Mouse (Mus musculus) left cerebral cortex, postnatal 4 days (tissue): ENCODE measurements at regions not wholly inside any gene's neighbourhood (a gene's known extent, or its start where the extent isn't known, plus 50 kb on each side); places are given as distances from the start of the nearest gene placed in this dataset.

Experiments used
- DNase-seq: peaks from one replicate; pipeline ENCODE4 v3.0.0-alpha.2; 2022
- intact Hi-C: fragments of 180-260 bp; cut with DNase I; formaldehyde crosslinking; loops from one replicate; pipeline ENCODE4 v1.15.1; 2025

DNA sequence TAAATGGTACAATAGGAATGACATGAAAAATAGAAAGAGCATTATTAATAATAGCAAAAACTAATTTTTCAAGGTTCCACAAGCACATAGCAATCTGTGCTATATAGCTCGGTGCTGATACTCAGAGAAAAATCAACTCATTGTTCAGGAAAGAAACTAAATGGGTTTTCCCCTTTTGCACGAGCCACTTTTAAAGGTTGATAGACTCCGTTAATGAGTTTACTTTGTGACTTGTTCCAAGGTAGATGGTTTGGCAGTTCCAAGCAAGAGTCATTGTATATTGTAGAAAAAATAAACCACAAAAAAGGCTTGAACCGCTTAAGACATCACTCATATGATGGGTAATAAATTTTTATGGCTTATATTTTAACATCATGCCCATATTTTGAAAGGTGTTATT lies 105.0 kb upstream of the Intu start:
- intact Hi-C loops: no loop called here

DNA sequence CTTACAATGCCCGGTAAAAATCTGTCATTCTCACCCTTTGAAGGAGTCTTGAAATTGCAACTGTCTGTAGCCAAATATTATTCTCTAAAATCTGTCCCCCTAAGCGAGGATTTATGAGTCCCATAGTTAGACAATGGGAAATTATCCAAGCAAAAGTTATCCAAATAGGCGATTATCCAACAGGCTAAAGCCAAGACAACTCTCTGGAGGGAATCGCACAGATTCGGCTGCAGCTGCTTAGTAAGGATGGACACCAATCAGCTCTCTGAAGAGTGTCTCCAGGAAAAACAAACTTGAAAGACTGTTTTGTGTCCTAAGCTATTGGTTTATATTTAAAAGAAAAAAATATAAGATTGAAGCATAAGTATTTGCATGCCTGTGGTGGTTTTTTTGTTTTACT lies 103.1 kb upstream of the Intu start:
- intact Hi-C loops: no loop called here
- DNase-seq: peak; percentile 13

More for the DNA sequence above, 105.0 kb upstream of the Intu start:
- no peak for DNase-seq

DNA sequence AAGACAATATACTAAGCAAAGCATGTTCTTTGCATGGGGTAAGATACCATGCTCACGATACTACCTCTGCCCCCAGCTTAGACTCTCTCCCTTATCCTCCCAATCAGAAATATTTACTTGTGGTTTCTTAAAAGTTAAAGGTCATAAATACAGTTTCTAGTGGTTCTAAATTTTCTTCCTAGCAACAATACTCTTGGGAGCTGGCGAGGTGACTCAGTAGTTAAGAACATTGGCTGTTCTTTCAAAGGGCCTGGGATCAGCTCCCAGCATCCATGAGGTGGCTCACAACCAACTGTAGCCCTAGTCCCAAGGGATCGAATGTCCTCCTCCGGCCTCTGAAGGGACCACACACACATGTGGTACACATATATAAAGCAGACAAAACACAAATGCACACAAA lies 92.8 kb upstream of the Intu start:
- no peak for DNase-seq
- intact Hi-C loops: no loop called here

DNA sequence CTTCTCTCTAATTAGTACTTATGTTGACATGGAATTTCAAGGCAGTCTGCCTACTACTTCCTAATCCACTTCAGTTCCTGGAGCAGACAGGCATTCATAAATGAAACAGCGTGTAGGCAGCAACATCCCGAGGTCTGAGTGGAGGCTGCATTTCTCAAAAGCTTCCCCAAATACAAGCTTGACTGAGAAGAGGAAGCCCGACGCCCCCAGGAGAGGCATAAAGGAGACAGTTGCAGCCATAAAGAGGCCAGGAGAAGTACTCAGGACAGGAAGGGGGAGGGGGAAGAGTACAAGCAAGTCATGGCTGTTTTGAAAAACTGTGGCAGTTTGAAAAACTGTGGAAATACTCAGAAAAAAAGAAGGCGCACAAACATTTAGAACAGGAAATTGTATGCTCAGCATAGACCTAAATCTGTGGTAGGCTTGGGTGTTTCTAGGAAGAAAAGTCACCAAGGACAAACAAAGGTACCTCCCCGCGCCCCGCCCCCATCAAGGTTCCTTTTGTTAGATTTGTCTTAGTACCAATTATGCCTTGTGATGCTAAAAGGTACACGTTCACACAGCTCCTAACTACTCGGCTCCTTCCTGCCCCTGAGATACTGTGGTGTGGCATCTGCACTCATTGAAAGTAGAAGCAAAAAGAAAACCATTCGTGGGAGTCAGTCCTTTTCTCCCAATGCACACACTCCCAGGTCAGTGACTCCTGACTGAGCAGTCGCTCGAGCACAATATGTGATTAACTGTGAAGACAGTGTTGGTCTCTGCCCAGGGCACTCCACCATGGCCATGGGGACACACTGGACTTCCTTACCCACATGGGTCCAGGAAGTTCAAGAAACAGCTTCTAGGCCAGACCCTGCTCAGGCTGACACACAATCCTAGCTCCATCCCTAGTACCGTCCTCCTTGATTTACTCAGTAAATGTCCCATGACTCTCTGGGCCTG lies 89.7 kb upstream of the Intu start:
- DNase-seq: no peak
- intact Hi-C loops: loop anchor here (5.0 to 10.0 kb wide), 2 partner anchors 627 to 1554 kb away; partner anchors contain the start of gene Fat4

DNA sequence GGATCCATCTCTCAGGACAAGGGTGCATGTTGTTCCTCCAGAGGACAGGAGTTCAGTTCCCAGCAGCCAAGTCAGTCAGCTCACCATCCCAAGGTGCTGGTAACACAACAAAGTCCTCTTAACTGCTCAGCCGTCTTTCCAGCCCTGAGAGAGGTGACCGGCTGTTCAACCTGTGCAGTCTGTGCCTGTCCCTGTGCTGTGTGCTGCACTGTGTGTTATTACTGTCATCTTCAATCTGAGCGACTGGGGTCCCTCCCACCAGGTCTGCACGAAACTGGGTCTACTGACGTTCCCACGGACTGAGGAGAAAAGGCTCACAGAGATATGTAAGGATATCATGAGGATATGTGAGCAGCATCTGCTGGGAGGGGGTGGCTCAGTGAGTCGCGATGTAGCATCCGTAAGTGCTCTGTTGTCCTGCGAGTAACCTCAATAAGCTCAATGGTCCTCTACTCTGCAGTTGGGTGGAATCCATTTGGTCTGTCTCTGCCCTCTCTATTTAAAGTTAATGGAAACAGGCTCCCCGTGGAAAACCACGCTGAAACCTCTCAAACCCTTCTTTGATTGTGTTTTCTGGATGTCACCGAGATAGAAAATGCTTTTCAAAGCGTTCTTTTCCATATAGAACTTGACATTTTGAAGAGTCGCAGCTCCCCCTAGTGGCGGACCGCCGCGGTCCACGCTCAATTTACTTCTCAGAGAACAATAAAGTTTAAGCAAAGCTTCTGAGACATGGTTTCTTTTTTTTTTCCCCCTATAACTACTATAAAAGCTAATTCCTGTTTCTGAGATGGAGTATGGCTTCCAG lies 87.1 kb upstream of the Intu start:
- intact Hi-C loops: loop anchor here (5.0 to 10.0 kb wide), 2 partner anchors 629 to 1557 kb away; partner anchors contain the start of gene Fat4

DNA sequence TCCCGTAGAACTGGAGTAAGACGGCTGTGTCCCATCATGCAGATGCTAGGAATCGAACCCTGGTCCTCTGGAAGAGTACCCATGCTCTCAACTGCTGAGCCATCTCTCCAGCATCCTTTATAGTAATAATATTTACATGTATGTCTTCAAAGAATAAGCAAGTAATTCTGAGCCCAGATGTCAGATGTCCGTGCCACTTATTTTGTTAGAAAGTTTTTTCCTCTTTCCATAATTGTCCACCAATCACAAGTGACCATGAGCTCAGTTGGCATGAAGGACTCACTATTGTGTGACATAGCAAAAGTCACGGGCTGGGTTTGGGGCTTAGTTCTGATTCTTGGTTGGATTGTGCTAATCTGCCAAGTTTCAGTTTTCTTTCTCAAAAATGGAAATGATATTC lies 78.1 kb upstream of the Intu start:
- intact Hi-C loops: no loop called here
- DNase-seq: no peak

More for the DNA sequence above, 87.1 kb upstream of the Intu start:
- peak; percentile 78 for DNase-seq

DNA sequence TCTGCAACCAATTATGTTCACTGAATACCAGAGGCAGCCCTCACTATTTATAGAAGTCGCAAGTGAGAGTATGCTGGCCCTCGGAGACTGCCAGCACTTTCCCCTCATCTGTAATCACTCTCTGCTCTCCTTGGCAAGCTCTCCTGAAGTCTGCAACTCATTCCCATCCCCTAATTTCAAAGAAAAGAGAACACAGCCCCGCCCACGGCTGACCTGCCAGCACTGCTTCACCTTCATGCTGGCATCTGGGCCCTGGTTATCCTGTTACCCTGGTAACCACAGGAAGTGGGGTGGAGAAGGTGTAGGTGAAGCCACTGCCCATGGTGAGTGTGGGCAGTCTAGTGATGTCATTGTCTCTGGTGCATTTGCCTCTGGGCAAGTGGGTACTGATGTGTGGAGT lies 77.5 kb upstream of the Intu start:
- DNase-seq: no peak
- intact Hi-C loops: no loop called here

DNA sequence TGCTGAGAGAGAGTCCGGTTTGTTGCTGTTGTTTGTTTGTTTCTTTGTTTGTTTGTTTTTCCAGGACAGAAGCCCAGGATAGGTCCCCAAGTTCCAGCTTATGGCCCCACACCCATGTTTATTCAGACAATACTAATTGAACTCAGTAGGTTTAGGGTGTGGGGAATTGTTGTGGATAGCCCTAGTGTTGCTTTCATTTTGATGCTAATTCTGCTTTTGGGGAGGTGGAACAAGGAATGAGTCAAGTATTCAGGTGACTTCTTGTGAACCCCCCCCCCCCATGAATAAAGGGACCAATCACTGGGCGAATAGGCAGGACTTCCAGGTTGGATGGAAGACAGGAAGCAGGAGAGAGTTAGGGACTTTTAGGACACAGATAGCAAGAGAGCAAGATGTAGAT lies 75.0 kb upstream of the Intu start:
- DNase-seq: no peak
- intact Hi-C loops: no loop called here

DNA sequence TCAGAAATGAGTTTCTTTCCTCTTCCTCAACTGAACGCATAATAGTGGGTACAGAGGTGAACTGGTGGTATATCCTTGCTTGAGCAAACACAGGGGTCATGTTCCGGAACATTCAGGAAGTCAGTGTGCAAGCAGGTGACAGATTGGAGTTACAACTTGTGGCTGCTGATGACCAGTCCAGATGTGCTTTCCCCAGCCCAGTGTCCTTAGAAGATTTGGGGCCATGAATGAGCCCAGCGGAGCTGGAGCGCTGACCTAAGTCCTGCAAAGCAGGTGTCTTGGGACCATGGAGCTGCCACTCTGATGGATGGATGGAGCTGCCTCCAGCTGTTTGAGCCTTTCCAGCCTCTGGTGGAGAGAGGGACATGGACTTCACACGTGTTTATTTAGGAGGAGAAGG lies 72.6 kb upstream of the Intu start:
- no peak for DNase-seq
- intact Hi-C loops: no loop called here

DNA sequence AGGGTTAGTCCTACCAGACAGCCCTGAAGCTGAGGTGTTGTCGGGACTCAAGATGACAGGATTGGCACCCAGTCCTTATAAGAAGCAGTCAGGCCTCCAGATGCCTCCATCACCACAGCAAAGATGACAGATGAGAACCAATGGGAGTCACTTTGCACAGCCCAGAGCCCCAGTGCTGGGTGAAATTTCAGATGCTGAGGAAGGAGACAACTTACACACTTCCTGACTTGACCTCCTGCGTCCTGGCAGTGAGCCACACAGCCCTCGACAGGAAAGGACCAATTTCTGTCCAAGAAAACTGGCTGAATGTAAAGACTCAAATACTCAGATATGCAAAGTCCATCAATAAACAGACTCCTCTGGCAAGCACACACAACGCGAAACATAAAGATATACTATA lies 67.6 kb upstream of the Intu start:
- no peak for DNase-seq
- intact Hi-C loops: no loop called here

DNA sequence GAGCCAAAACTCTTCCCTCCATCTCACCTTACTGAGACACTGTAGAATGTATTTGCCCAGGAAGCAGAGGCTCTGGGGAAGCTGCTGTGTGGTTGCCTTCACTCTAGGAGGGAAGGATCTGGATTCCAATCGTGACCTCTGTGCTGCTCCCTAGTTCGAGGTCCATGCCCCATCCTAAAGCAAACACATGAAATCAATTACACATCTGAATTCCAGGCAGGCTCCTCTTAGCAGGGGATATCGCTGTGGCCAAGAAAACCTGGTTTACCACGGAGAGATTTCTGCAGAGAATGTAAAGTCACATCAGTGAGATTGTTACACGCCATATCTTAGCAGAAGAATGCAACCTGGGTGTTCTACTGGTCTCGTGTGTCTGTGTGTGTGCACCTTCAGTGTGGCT lies 61.0 kb upstream of the Intu start:
- intact Hi-C loops: no loop called here
- no peak for DNase-seq

DNA sequence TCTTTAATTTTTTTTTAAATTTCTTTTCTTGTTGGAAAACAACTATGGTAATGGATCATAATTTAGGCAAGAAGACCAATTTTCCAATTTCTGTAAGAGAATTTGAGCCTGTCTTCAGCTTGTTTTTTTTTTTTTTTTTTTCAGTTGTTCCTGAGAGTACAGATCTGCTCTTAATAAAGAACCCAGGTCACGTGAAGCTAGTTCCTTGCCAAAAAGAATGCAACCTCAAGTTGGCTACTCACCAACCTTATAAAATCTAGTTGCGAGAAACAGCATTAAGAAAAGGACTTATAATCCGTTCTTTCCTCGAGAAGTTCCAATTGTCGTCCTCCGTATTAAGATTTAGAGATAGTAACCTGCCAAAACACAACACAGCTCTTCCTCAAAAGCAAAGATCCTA lies 58.3 kb upstream of the Intu start:
- DNase-seq: no peak
- intact Hi-C loops: no loop called here

DNA sequence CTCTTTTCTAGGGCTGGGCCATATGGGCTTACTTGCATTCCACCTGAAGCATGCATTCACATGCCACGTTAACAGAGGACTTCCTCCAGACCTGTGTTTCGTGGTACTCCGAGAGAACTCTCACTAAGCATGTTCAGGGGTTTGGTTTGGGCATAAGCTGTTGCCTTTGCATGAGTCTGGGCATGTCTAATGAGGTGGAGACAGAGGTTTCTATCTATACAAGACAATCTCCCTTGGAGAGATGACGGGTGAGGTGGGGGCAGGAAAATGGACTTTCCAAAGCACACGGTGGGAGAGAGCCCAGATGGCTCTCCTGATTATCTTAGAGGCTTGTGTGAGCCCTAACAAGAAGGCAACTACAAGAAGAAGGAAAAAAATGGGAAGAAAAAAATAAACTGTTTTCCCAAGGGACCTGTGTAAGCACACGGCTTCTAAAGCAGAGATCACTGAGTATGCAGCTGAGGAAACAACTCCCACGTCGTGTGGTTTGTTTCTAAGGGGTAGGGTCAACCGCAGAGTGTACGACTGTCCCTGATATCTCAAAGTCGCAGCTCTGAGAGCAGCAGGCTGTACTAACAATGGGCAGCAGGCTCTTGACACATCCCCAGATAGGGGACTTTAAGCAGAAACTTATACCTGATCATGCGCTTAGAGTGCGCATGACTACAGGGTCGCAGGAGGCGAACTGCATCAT lies 50.7 kb upstream of the Intu start:
- no peak for DNase-seq
- intact Hi-C loops: no loop called here
